ENCODE assay signal across 19 mouse cellular contexts in the genomic region with DNA sequence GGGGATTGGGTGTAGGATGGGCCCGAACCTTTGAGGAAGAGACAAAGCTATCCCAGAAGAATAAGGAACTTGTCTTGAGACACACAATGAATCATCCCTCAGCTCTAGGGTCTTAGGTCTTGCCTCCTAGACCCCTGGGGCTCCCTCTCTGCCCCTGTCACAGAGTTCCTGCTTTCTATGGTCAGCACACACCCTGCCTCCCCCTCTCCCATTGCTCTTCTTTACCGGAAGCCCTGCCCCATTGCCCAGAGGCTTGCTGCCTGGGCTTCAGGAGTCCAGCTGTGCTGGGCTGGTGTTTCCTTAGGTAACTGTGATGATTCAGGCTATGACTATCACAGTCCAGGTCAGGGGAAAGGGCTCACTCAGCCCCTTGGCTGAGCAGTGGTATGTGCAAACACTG. TPM values are rescaled to one million over a fixed set of nuclear protein-coding genes. Genes with fewer than 3 reads are reported as not detected.
DNase-seq lines count a peak whose midpoint lies in the region; ATAC-seq and TF ChIP-seq lines count a peak whose summit lies in the region.
"Had no signal": no experiment of that assay in that cellular context is flagged by ENCODE, and none has a peak within 500 bp of the region (broad histone marks: within the 10 kb centered on the region; RNA-seq: fewer than 3 reads in every experiment).

No protein-coding gene starts in this region.

- 78% methylated on average over 2 of the region's 2 CpGs for WGBS in hindbrain, embryonic 10.5 days
- WGBS in hindbrain, postnatal 0 days, result 91% methylated on average over 2 of the region's 2 CpGs
- WGBS in midbrain, embryonic 10.5 days, result 74% methylated on average over 2 of the region's 2 CpGs
- 76% methylated on average over 2 of the region's 2 CpGs for WGBS in midbrain, embryonic 13.5 days
- whole genome bisulfite sequencing in lung, adult 2 months, result 75% methylated on average over 2 of the region's 2 CpGs

- H3K4me1 ChIP-seq in hindbrain, embryonic 10.5 days (replicated peaks), result peaks cover 5% of the 10 kb centered on the region; the same call in 1 of the 2 replicates
- H3K4me1 ChIP-seq in hindbrain, postnatal 0 days (ENCODE audit: insufficient read depth, low read length), result no peaks in the 10 kb centered on the region
- H3K4me1 ChIP-seq in midbrain, embryonic 10.5 days, result peaks cover 14% of the 10 kb centered on the region
- no peaks in the 10 kb centered on the region for H3K4me1 ChIP-seq in midbrain, embryonic 13.5 days (replicated peaks)
- H3K4me1 ChIP-seq in lung, adult 2 months (ENCODE audit: control insufficient read depth, insufficient read depth, low read length), result peaks cover 5% of the 10 kb centered on the region; the same call in 1 of the 2 replicates
- H3K4me1 ChIP-seq: forebrain, embryonic 15.5 days had no signal

- H3K4me2 ChIP-seq in hindbrain, postnatal 0 days (ENCODE audit: low read depth, low read length), result no peak overlapping the region
- no peak overlapping the region for H3K4me2 ChIP-seq in midbrain, embryonic 13.5 days (replicated peaks)
- H3K4me2 ChIP-seq: forebrain, embryonic 15.5 days; heart, embryonic 15.5 days; hindbrain, embryonic 14.5 days had no signal

- TF ChIP-seq POLR2A in lung, adult 2 months (IDR thresholded peaks at IDR 0.05; ENCODE audit: borderline replicate concordance, extremely low read depth, low read depth, low read length), result no peak

- no peaks in the 10 kb centered on the region for H3K27me3 ChIP-seq in hindbrain, embryonic 10.5 days (ENCODE audit: insufficient read depth, poor library complexity, severe bottlenecking)
- no peaks in the 10 kb centered on the region for H3K27me3 ChIP-seq in hindbrain, postnatal 0 days (ENCODE audit: insufficient read depth, low read length)
- no peaks in the 10 kb centered on the region for H3K27me3 ChIP-seq in midbrain, embryonic 10.5 days (ENCODE audit: low read depth, poor library complexity, severe bottlenecking)
- no peaks in the 10 kb centered on the region for H3K27me3 ChIP-seq in midbrain, embryonic 13.5 days
- H3K27me3 ChIP-seq: forebrain, embryonic 15.5 days; heart, embryonic 15.5 days; Patski had no signal

- H3K9ac ChIP-seq in hindbrain, postnatal 0 days (replicated peaks; ENCODE audit: low read length), result no peak overlapping the region
- H3K9ac ChIP-seq in midbrain, embryonic 13.5 days (replicated peaks), result no peak overlapping the region
- H3K9ac ChIP-seq: forebrain, embryonic 15.5 days; heart, embryonic 15.5 days; hindbrain, embryonic 14.5 days had no signal

- no peak for TF ChIP-seq CTCF in hindbrain, postnatal 0 days (IDR thresholded peaks at IDR 0.05; ENCODE audit: low read depth)
- no peak for TF ChIP-seq CTCF in lung, adult 2 months (IDR thresholded peaks at IDR 0.05; ENCODE audit: insufficient read depth, low read length)

- intact Hi-C loops in heart, postnatal 25 days (cut with DNase I), result loop anchor here (5.0 kb wide), 1 partner anchor 57 kb away; a partner anchor contains a TSS

- H3K36me3 ChIP-seq in hindbrain, embryonic 10.5 days, result no peaks in the 10 kb centered on the region
- H3K36me3 ChIP-seq in hindbrain, postnatal 0 days (ENCODE audit: insufficient read depth, low read length), result no peaks in the 10 kb centered on the region
- no peaks in the 10 kb centered on the region for H3K36me3 ChIP-seq in midbrain, embryonic 10.5 days
- no peaks in the 10 kb centered on the region for H3K36me3 ChIP-seq in midbrain, embryonic 13.5 days
- H3K36me3 ChIP-seq: forebrain, embryonic 15.5 days; heart, embryonic 15.5 days had no signal

- peak; percentile 90 for DNase-seq in heart, adult 11 months
- DNase-seq in heart, postnatal 25 days (ENCODE audit: low spot score), result no peak
- no peak for DNase-seq in hindbrain, embryonic 10.5 days (ENCODE audit: low spot score)
- DNase-seq in hindbrain, postnatal 0 days (ENCODE audit: low spot score), result no peak
- no peak for DNase-seq in midbrain, embryonic 10.5 days (ENCODE audit: low spot score)
- DNase-seq in lung, adult 2 months, result no peak
- DNase-seq: adrenal gland, postnatal 14 days; cerebellum, adult 18-20 months; cerebellum, adult 9-11 months; cerebellum, postnatal 36 days; gastrocnemius, postnatal 10 days had no signal

- peak overlapping the region; percentile 50 for H3K27ac ChIP-seq in hindbrain, embryonic 10.5 days
- H3K27ac ChIP-seq in hindbrain, postnatal 0 days, result no peak overlapping the region
- H3K27ac ChIP-seq in midbrain, embryonic 10.5 days (replicated peaks), result peak overlapping the region; percentile 35; the same call in 1 of the 2 replicates
- no peak overlapping the region for H3K27ac ChIP-seq in midbrain, embryonic 13.5 days
- H3K27ac ChIP-seq: forebrain, embryonic 15.5 days; heart, embryonic 15.5 days; hindbrain, embryonic 14.5 days had no signal

- no peak overlapping the region for H3K4me3 ChIP-seq in hindbrain, embryonic 10.5 days
- no peak overlapping the region for H3K4me3 ChIP-seq in hindbrain, postnatal 0 days (ENCODE audit: low read length)
- H3K4me3 ChIP-seq in midbrain, embryonic 10.5 days, result no peak overlapping the region
- no peak overlapping the region for H3K4me3 ChIP-seq in midbrain, embryonic 13.5 days (replicated peaks)
- H3K4me3 ChIP-seq in lung, adult 2 months (replicated peaks; ENCODE audit: extremely low read depth, low read depth, low read length), result no peak overlapping the region
- H3K4me3 ChIP-seq: forebrain, embryonic 15.5 days; heart, embryonic 15.5 days had no signal

- no peaks in the 10 kb centered on the region for H3K9me3 ChIP-seq in hindbrain, embryonic 10.5 days
- H3K9me3 ChIP-seq in hindbrain, postnatal 0 days (ENCODE audit: low read length), result no peaks in the 10 kb centered on the region
- H3K9me3 ChIP-seq in midbrain, embryonic 10.5 days (replicated peaks), result 0 out of 2 replicates have a peak, but pooled peaks cover 5% of the 10 kb centered on the region
- no peaks in the 10 kb centered on the region for H3K9me3 ChIP-seq in midbrain, embryonic 13.5 days
- H3K9me3 ChIP-seq: forebrain, embryonic 15.5 days; heart, embryonic 15.5 days had no signal

- ATAC-seq in hindbrain, postnatal 0 days, result no peak
- ATAC-seq in midbrain, embryonic 13.5 days, result no peak
- ATAC-seq: activated CD4-positive, CD25-positive, alpha-beta regulatory T cell, adult 4 months; forebrain, embryonic 15.5 days; intestine, embryonic 16.5 days; Patski had no signal

RNA-seq across cellular contexts. Expression of a gene that starts 55.1 kb away (rescaled TPM):
- 10 to 100 TPM; 77.2 to 94.5 TPM for total RNA-seq in heart, postnatal 25 days (2021)
- polyA plus RNA-seq in hindbrain, embryonic 10.5 days (2016; fragmentation: Nextera tagmentation; extraction: Ambion mirVana), result 16.2 and 19.8 TPM in 2 replicates
- total RNA-seq in hindbrain, postnatal 0 days (2014; rRNA removed), result 15.7 and 18.9 TPM in 2 replicates
- polyA plus RNA-seq in hindbrain, postnatal 0 days (2015; fragmentation: Nextera tagmentation; extraction: Ambion mirVana), result 6.4 and 6.6 TPM in 2 replicates
- 19.7 and 22.4 TPM in 2 replicates for polyA plus RNA-seq in midbrain, embryonic 10.5 days (2016; fragmentation: Nextera tagmentation; extraction: Ambion mirVana)
- polyA plus RNA-seq in midbrain, embryonic 13.5 days (2015; fragmentation: Nextera tagmentation; extraction: Ambion mirVana), result 12.3 and 14.1 TPM in 2 replicates
- 190 and 236 TPM in 2 replicates for polyA plus RNA-seq in lung, adult 2 months (2012; rRNA removed)
- total RNA-seq: CH12.LX had no signal
- polyA plus RNA-seq: activated CD4-positive, CD25-positive, alpha-beta regulatory T cell, adult 4 months had no signal

Comparison
In these comparisons a context has a peak if more than half of its experiments do, and no peak if none do; other contexts are left out.
1. H3K27ac ChIP-seq: peak in hindbrain, embryonic 10.5 days (single experiment) and midbrain, embryonic 10.5 days (single experiment); none in hindbrain, postnatal 0 days (single experiment) and midbrain, embryonic 13.5 days (single experiment).